Mouse (Mus musculus) left cerebral cortex, adult 2 months (tissue): ENCODE measurements around the gene Rnf220. TPM values are rescaled to one million over a fixed set of nuclear protein-coding genes. Genes with fewer than 3 reads are reported as not detected.
A peak's percentile ranks its signal among the peaks of the same experiment; 100 is the strongest.

Experiments
- DNase-seq, 2 experiments: peaks; one replicate each; pipeline ENCODE4 v3.0.0; 2021 to 2022; ENCODE audit warnings: low spot score in 2 of 2, mixed read lengths in 1 of 2; ENCODE audit errors: extremely low spot score in 1 of 2
- H3K27ac ChIP-seq: fragments of 200-600 bp; 2 replicates; pipeline ENCODE4 v1.8.1; 2022
- H3K4me3 ChIP-seq: fragments of 200-600 bp; 2 replicates; pipeline ENCODE4 v1.8.1; 2022
- CTCF ChIP-seq: fragments of 200-600 bp; IDR thresholded peaks from 2 replicates; pipeline ENCODE4 v1.8.1; 2022; ENCODE audit warnings: antibody characterized with exemption, mild to moderate bottlenecking, moderate library complexity
- intact Hi-C: fragments of 180-260 bp; cut with DNase I; formaldehyde crosslinking; loops from one replicate; pipeline ENCODE4 v1.15.1; 2025
- total RNA-seq, 2 experiments: library from RNA; stranded (reverse); gene quantifications; 2 replicates each; pipeline ENCODE4 v1.2.3; 2021

The Rnf220 gene
- total RNA-seq, 2 experiments from 2014 or later: 192 to 199 TPM

GRCm38 (mm10) chr4:117346025-117346424 lies 150.8 kb downstream of the Rnf220 start:
- peak; percentile 72 for TF ChIP-seq CTCF
- Histone ChIP-seq H3K4me3 (no peak overlapping the region), H3K27ac (no peak overlapping the region)
- intact Hi-C loops: loop anchor here (2.0 kb wide), 1 partner anchor 75 kb away; no protein-coding TSS in a partner anchor
- DNase-seq: peak; percentile 15 to 22

GRCm38 (mm10) chr4:117343385-117343784 lies 153.5 kb downstream of the Rnf220 start:
- no peak for DNase-seq
- Histone ChIP-seq H3K4me3 (no peak overlapping the region), H3K27ac (no peak overlapping the region)
- no peak for TF ChIP-seq CTCF
- intact Hi-C loops: no loop called here

DNA sequence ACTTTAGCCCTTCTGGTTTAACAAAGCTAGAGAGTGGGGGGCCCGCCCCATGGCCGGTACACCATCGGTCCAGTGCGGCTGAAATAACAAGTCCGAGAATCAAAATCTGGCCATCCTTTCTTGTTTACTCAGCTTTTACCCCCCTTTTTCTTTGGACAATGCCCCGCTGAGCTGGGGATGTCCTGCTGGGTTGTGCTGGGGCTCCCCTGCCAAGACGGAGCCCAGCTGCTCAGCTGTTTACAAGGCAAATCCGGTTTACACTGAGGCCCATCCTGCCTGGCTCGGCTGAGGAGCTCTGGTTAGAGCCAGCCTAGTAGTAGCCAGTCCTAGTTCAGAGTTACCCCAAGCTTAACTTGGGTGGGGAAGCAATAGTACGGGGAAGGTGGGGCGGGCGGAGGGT lies 154.1 kb downstream of the Rnf220 start:
- intact Hi-C loops: no loop called here

DNA sequence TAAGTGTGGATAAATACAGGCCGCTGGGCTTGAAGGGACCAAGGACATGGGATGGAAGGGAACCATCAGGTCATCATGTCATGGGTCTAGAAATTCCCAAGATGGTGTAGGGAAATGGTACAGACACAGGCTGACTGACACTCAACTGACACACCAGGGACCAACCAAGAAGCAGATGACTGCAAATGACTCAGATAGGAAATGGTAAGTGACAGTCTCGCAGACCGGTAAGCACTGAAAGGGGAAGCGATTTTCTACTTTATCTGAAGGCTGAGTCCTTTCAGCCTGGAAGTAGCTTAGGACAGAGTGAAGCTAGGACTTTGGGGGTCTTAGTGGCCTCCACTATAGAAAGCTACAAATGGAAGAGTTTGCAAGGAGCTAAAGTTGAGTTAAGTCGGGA lies 155.6 kb downstream of the Rnf220 start:
- DNase-seq: no peak

More for the DNA sequence above, 154.1 kb downstream of the Rnf220 start:
- Histone ChIP-seq H3K4me3 (no peak overlapping the region), H3K27ac (no peak overlapping the region)
- TF ChIP-seq CTCF: no peak
- DNase-seq: peak in 1 of 2 experiments; percentile 14

GRCm38 (mm10) chr4:117339796-117340195 lies 157.1 kb downstream of the Rnf220 start:
- Histone ChIP-seq H3K4me3 (no peak overlapping the region), H3K27ac (no peak overlapping the region)
- no peak for TF ChIP-seq CTCF
- intact Hi-C loops: no loop called here
- no peak for DNase-seq

More for the DNA sequence above, 155.6 kb downstream of the Rnf220 start:
- H3K4me3 ChIP-seq: no peak overlapping the region
- no peak for TF ChIP-seq CTCF
- intact Hi-C loops: no loop called here
- H3K27ac ChIP-seq: no peak overlapping the region

GRCm38 (mm10) chr4:117330836-117331475 lies 165.9 kb downstream of the Rnf220 start:
- TF ChIP-seq CTCF: no peak
- no peak overlapping the region for H3K4me3 ChIP-seq
- H3K27ac ChIP-seq: no peak overlapping the region
- no peak for DNase-seq
- intact Hi-C loops: no loop called here

- intact Hi-C loops: no loop called here
- no peak for TF ChIP-seq CTCF
- DNase-seq: no peak
These were observed 166.7 kb downstream of the Rnf220 start for GRCm38 (mm10) chr4:117330132-117330531.

GRCm38 (mm10) chr4:117326915-117327314 lies 169.9 kb downstream of the Rnf220 start:
- no peak for DNase-seq
- no peak overlapping the region for H3K4me3 ChIP-seq
- no peak overlapping the region for H3K27ac ChIP-seq
- no peak for TF ChIP-seq CTCF
- intact Hi-C loops: loop anchor here (10.0 kb wide), 1 partner anchor 348 kb away; no protein-coding TSS in a partner anchor

More at GRCm38 (mm10) chr4:117330132-117330531, 166.7 kb downstream of the Rnf220 start:
- H3K4me3 ChIP-seq: no peak overlapping the region
- no peak overlapping the region for H3K27ac ChIP-seq

DNA sequence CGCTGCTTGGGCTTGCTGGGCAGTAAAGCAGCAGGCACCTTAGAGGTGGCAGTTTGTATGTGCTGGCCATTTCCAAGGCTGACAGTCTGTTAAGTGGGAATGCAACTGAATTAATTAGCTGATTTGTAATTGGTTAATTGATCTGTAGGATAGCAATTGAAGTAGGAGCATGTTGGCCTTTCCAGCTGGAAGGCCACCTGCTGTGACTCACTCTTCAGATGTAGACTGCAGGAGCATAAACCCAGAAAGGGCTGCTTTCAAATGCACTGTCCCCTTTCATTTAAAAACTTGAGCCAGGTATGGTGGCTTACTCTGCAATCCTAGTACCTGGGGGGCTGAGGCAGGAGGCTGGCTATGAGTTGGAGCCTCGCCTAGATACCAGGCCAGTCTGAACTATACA lies 171.8 kb downstream of the Rnf220 start:
- intact Hi-C loops: loop anchor here (10.0 kb wide), 1 partner anchor 350 kb away; no protein-coding TSS in a partner anchor
- Histone ChIP-seq H3K27ac (no peak overlapping the region), H3K4me3 (no peak overlapping the region)
- TF ChIP-seq CTCF: no peak
- DNase-seq: no peak

GRCm38 (mm10) chr4:117323515-117324344 lies 173.1 kb downstream of the Rnf220 start:
- no peak overlapping the region for H3K4me3 ChIP-seq
- peak; percentile 86 for TF ChIP-seq CTCF
- intact Hi-C loops: loop anchor here (1.0 to 10.0 kb wide), 3 partner anchors 51 to 351 kb away; no protein-coding TSS in a partner anchor
- H3K27ac ChIP-seq: no peak overlapping the region
- peak; percentile 29 to 52 for DNase-seq

DNA sequence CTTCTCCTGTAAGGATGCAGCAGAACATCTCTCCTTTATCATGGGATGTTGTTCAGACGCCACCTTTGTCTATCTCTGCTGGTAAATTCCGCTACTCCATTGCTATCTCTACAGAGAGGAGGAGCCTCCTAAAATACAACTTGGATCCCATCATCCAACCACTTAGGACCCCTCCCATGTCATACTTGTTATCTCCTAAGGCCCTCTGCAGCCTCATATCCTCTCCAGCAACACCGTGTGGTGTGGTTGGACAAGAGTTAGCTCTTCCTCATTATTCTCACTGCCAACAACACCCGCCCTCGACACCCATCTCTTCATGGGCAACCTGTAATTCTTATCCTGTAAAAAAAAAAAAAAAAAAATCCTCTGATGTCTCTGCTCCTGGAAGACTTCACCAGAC lies 175.8 kb downstream of the Rnf220 start:
- TF ChIP-seq CTCF: no peak
- DNase-seq: no peak
- intact Hi-C loops: loop anchor here (5.0 to 10.0 kb wide), 2 partner anchors 49 to 354 kb away; no protein-coding TSS in a partner anchor

GRCm38 (mm10) chr4:117318508-117318907 lies 178.3 kb downstream of the Rnf220 start:
- Histone ChIP-seq H3K27ac (no peak overlapping the region), H3K4me3 (no peak overlapping the region)
- no peak for TF ChIP-seq CTCF
- intact Hi-C loops: no loop called here
- no peak for DNase-seq

More for the DNA sequence above, 175.8 kb downstream of the Rnf220 start:
- no peak overlapping the region for H3K27ac ChIP-seq
- no peak overlapping the region for H3K4me3 ChIP-seq
